Mouse (Mus musculus): ENCODE measurements around the gene Olfr1320.
A peak's percentile ranks its signal among the peaks of the same experiment; 100 is the strongest.

The Olfr1320 gene

DNA sequence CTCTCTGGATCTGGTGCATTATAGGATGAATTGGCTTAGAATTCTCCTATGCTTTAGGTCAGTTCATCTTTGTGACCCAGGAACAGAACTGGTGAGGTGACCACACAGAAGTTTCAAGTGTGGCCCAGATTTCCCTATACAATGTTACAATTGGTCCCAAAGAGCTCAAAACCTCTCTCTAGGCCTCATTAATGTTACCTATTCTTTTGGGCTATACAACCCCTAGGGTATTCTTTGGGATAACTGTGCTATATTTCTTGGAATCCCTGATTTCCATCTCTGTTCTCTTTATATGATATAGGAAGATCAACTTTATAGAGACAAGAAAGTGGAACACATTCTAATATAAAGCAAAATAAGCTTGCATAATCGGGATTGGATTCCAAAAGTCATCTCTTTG is at the start of gene Olfr1320:
Gene Olfr1320 (plus strand): TSS at position 301 of the 400 bp plus-strand sequence.
- DNase-seq (ENCODE audit: low read depth): no peak

DNA sequence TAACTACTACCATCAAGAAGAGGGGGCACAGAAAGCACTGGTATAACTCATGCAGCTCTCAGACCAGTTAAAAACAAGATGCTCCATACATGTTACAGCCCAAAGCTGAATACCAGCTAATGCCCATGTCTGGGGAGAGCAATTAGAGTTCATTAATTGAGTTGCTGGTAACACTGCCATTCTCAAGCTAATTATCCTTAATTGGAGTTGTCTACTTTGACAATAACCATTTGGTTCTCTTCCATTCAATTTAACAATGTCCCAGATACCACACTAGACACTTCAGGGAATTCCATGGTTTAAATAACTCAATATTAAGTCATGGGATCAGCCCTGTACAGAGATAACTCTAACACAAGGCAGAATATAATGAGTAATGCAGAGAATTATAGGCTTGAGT is 44.6 kb upstream of the Olfr1320 start:
- no peak for DNase-seq (ENCODE audit: low read depth)

DNA sequence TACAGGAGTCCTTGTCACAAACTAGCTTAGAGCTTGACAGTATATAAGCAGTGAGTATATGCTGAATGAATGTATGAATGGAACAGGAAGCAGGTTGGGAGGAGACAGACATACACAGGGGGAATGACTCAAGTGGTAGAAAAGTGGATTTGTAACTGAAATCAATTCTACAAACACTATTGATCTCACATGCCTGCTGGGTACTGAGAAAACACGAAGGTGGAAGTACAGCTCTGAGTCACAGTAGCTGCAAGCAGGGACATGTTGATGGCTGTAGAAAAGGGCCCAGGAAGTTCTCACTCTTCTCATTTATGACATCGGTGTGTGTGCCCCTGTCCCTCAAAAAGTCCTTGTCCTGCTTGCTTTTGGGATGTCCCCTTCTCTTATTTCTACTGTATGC is 40.9 kb upstream of the Olfr1320 start:
- DNase-seq (ENCODE audit: low read depth): no peak

DNA sequence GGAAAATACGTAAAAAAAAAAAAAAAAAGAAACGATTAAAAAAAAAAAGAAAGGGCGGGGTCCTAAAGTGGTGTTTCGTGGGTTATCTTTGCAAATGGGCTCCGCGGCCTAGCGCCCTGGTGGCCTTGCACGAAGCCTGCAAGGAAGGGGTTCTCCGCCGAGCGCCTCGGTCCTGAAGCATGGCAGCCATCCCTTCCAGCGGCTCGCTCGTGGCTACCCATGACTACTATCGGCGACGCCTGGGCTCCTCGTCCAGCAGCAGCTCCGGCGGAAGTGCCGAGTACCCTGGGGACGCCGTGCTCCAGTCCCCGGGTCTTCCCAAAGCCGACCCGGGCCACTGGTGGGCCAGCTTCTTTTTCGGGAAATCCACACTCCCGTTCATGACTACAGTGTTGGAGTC is 11.4 kb upstream of the Olfr1320 start:
- DNase-seq (ENCODE audit: low read depth): peak; percentile 4
